Mouse (Mus musculus) forebrain, embryonic 15.5 days (tissue): ENCODE measurements around the gene Teddm1a. TPM values are rescaled to one million over a fixed set of nuclear protein-coding genes. Genes with fewer than 3 reads are reported as not detected.

Experiments used
- ATAC-seq: fragments of 200-750 bp; cut with Nextera tagmentation; replicated peaks from 2 replicates; pipeline ENCODE4 v1.8.0; 2017; ENCODE audit warnings: mild to moderate bottlenecking, moderate TSS enrichment, moderate library complexity
- H3K27ac ChIP-seq: fragments of 300-500 bp; sonication (generic); replicated peaks from 2 replicates; pipeline ENCODE4 v1.5.1; 2015; ENCODE audit warnings: mild to moderate bottlenecking, inconsistent platforms
- H3K27me3 ChIP-seq: fragments of 300-500 bp; sonication (generic); 2 replicates; pipeline ENCODE4 v1.6.1; 2015; ENCODE audit warnings: inconsistent platforms
- H3K36me3 ChIP-seq: fragments of 300-500 bp; sonication (generic); 2 replicates; pipeline ENCODE4 v1.6.1; 2015; ENCODE audit warnings: mild to moderate bottlenecking, inconsistent platforms
- H3K4me1 ChIP-seq: fragments of 300-500 bp; sonication (generic); 2 replicates; pipeline ENCODE4 v1.6.1; 2015; ENCODE audit warnings: inconsistent platforms
- H3K4me2 ChIP-seq: fragments of 300-500 bp; sonication (generic); replicated peaks from 2 replicates; pipeline ENCODE4 v1.6.1; 2015; ENCODE audit warnings: mild to moderate bottlenecking, inconsistent platforms
- H3K4me3 ChIP-seq: fragments of 300-500 bp; sonication (generic); 2 replicates; pipeline ENCODE4 v1.5.1; 2015; ENCODE audit warnings: mild to moderate bottlenecking, inconsistent platforms
- H3K9ac ChIP-seq: fragments of 300-500 bp; sonication (generic); replicated peaks from 2 replicates; pipeline ENCODE4 v1.6.1; 2015; ENCODE audit warnings: mild to moderate bottlenecking, inconsistent platforms
- H3K9me3 ChIP-seq: fragments of 300-500 bp; sonication (generic); 2 replicates; pipeline ENCODE4 v1.6.1; 2016; ENCODE audit warnings: inconsistent platforms
- WGBS: fragments of 180-500 bp; shearing (Covaris S2); methylation state at CpG from one replicate; pipeline ENCODE4 v1.1.7; 2015; ENCODE audit warnings: mixed read lengths; 5-methylcytosine and 5-hydroxymethylcytosine counted together
- polyA plus RNA-seq: library from polyadenylated mRNA; unstranded; fragments of >200 nt; fragmentation: Nextera tagmentation; extraction: Ambion mirVana; gene quantifications from 2 replicates; pipeline ENCODE4 v1.2.1, GENCODE M21; 2015

Gene Teddm1a
- polyA plus RNA-seq, 1 experiment from 2014 or later: not detected

- Histone ChIP-seq H3K27ac (no peak overlapping the region), H3K27me3 (no peaks in the 10 kb centered on the region), H3K36me3 (peaks cover 60% of the 10 kb centered on the region), H3K9ac (no peak overlapping the region), H3K9me3 (no peaks in the 10 kb centered on the region), H3K4me3 (no peak overlapping the region), H3K4me1 (no peaks in the 10 kb centered on the region), H3K4me2 (no peak overlapping the region)
- WGBS: 85% methylated on average over 4 of the region's 4 CpGs
- no peak; the same call in 1 of the 2 replicates for ATAC-seq
Observed at GRCm38 (mm10) chr1:153908741-153909140, 17.2 kb downstream of the Teddm1a start.

- 90% methylated on average over 10 of the region's 10 CpGs for WGBS
- Histone ChIP-seq H3K9ac (no peak overlapping the region), H3K4me1 (no peaks in the 10 kb centered on the region), H3K27me3 (no peaks in the 10 kb centered on the region), H3K4me3 (no peak overlapping the region), H3K9me3 (no peaks in the 10 kb centered on the region), H3K27ac (no peak overlapping the region), H3K4me2 (no peak overlapping the region), H3K36me3 (peaks cover 54% of the 10 kb centered on the region)
- no peak for ATAC-seq
Observed at GRCm38 (mm10) chr1:153909213-153909962, 17.8 kb downstream of the Teddm1a start.

GRCm38 (mm10) chr1:153909963-153910291 lies 18.4 kb downstream of the Teddm1a start:
- peaks cover 49% of the 10 kb centered on the region for H3K36me3 ChIP-seq
- WGBS: 96% methylated on average over 9 of the region's 9 CpGs
- ATAC-seq: no peak

GRCm38 (mm10) chr1:153910423-153910822 lies 18.9 kb downstream of the Teddm1a start:
- Histone ChIP-seq H3K27ac (no peak overlapping the region), H3K27me3 (no peaks in the 10 kb centered on the region), H3K36me3 (peaks cover 44% of the 10 kb centered on the region), H3K4me3 (no peak overlapping the region), H3K4me1 (no peaks in the 10 kb centered on the region), H3K4me2 (no peak overlapping the region), H3K9ac (no peak overlapping the region), H3K9me3 (no peaks in the 10 kb centered on the region)
- WGBS: 94% methylated on average over 5 of the region's 5 CpGs
- no peak for ATAC-seq

More at GRCm38 (mm10) chr1:153909963-153910291, 18.4 kb downstream of the Teddm1a start:
- no peak overlapping the region for H3K27ac ChIP-seq
- no peak overlapping the region for H3K4me3 ChIP-seq
- no peaks in the 10 kb centered on the region for H3K27me3 ChIP-seq
- no peak overlapping the region for H3K4me2 ChIP-seq
- no peak overlapping the region for H3K9ac ChIP-seq
- H3K9me3 ChIP-seq: no peaks in the 10 kb centered on the region
- no peaks in the 10 kb centered on the region for H3K4me1 ChIP-seq

- Histone ChIP-seq H3K9me3 (no peaks in the 10 kb centered on the region), H3K9ac (no peak overlapping the region), H3K27me3 (no peaks in the 10 kb centered on the region), H3K27ac (no peak overlapping the region), H3K4me2 (no peak overlapping the region), H3K4me1 (no peaks in the 10 kb centered on the region), H3K4me3 (no peak overlapping the region), H3K36me3 (peaks cover 36% of the 10 kb centered on the region)
- ATAC-seq: no peak
- WGBS: 86% methylated on average over 6 of the region's 6 CpGs
Observed at GRCm38 (mm10) chr1:153911276-153911795, 19.8 kb downstream of the Teddm1a start.

- Histone ChIP-seq H3K4me2 (no peak overlapping the region), H3K36me3 (peaks cover 11% of the 10 kb centered on the region), H3K9me3 (no peaks in the 10 kb centered on the region), H3K4me3 (no peak overlapping the region), H3K27ac (no peak overlapping the region), H3K27me3 (no peaks in the 10 kb centered on the region), H3K4me1 (no peaks in the 10 kb centered on the region), H3K9ac (no peak overlapping the region)
- WGBS: 92% methylated on average over 3 of the region's 3 CpGs
- ATAC-seq: no peak
Observed at GRCm38 (mm10) chr1:153913869-153914268, 22.3 kb downstream of the Teddm1a start.

GRCm38 (mm10) chr1:153918521-153919206 lies 27.1 kb downstream of the Teddm1a start:
- Histone ChIP-seq H3K9ac (no peak overlapping the region), H3K27me3 (no peaks in the 10 kb centered on the region), H3K4me2 (no peak overlapping the region), H3K36me3 (no peaks in the 10 kb centered on the region), H3K4me3 (no peak overlapping the region), H3K27ac (no peak overlapping the region), H3K9me3 (no peaks in the 10 kb centered on the region), H3K4me1 (no peaks in the 10 kb centered on the region)
- ATAC-seq: no peak
- 66% methylated on average over 3 of the region's 3 CpGs for WGBS

GRCm38 (mm10) chr1:153921642-153922041 lies 30.1 kb downstream of the Teddm1a start:
- H3K4me3 ChIP-seq: no peak overlapping the region
- H3K4me2 ChIP-seq: no peak overlapping the region
- no peaks in the 10 kb centered on the region for H3K9me3 ChIP-seq
- H3K9ac ChIP-seq: no peak overlapping the region
- no peak for ATAC-seq
- H3K4me1 ChIP-seq: no peaks in the 10 kb centered on the region
- H3K27ac ChIP-seq: no peak overlapping the region
- no peaks in the 10 kb centered on the region for H3K36me3 ChIP-seq
- H3K27me3 ChIP-seq: no peaks in the 10 kb centered on the region
- 91% methylated on average over 3 of the region's 3 CpGs for WGBS

- ATAC-seq: no peak
- Histone ChIP-seq H3K9ac (no peak overlapping the region), H3K36me3 (no peaks in the 10 kb centered on the region), H3K4me1 (no peaks in the 10 kb centered on the region), H3K9me3 (no peaks in the 10 kb centered on the region), H3K27ac (no peak overlapping the region), H3K4me2 (no peak overlapping the region), H3K27me3 (no peaks in the 10 kb centered on the region), H3K4me3 (no peak overlapping the region)
- WGBS: 68% methylated on average over 5 of the region's 5 CpGs
Observed at GRCm38 (mm10) chr1:153922571-153923021, 31.1 kb downstream of the Teddm1a start.

GRCm38 (mm10) chr1:153924395-153925385 lies 33.1 kb downstream of the Teddm1a start:
- Histone ChIP-seq H3K4me1 (no peaks in the 10 kb centered on the region), H3K9ac (no peak overlapping the region), H3K36me3 (no peaks in the 10 kb centered on the region), H3K9me3 (no peaks in the 10 kb centered on the region), H3K4me2 (no peak overlapping the region), H3K4me3 (no peak overlapping the region), H3K27me3 (no peaks in the 10 kb centered on the region), H3K27ac (no peak overlapping the region)
- WGBS: 84% methylated on average over 6 of the region's 6 CpGs
- no peak for ATAC-seq

- no peak overlapping the region for H3K4me2 ChIP-seq
- no peaks in the 10 kb centered on the region for H3K9me3 ChIP-seq
- no peaks in the 10 kb centered on the region for H3K36me3 ChIP-seq
- H3K27me3 ChIP-seq: no peaks in the 10 kb centered on the region
- H3K9ac ChIP-seq: no peak overlapping the region
- H3K27ac ChIP-seq: no peak overlapping the region
- WGBS: 83% methylated on average over 2 of the region's 2 CpGs
- no peak overlapping the region for H3K4me3 ChIP-seq
- H3K4me1 ChIP-seq: no peaks in the 10 kb centered on the region
- ATAC-seq: no peak
Observed at GRCm38 (mm10) chr1:153930431-153930830, 38.9 kb downstream of the Teddm1a start.
